Mouse (Mus musculus): Measurements from ENCODE around the gene Purb. TPM values are rescaled to one million over a fixed set of nuclear protein-coding genes. Genes with fewer than 3 reads are reported as not detected.

The Purb gene
- polyA plus RNA-seq, 1 experiment, result 41.0 TPM

DNA sequence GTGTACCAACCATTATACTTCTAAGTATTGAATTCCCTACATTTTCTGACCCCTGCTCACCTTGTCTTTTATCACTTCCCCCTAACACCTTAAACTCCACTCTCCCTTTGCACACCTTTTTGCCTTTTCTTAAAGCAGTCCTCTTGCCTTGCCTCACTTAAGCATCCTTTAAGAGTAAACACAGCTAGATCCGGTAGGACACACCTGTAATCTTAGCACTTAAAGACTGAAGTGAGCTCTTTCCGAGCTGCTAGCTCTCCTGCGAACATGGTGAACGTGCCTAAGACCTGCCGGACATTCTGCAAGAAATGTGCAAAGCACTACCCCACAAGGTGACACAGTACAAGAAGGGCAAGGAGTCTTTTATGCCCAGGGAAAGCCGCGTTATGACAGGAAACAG lies 29.8 kb downstream of the Purb start:
- peaks cover 22% of the 10 kb centered on the region for H3K79me3 ChIP-seq (ENCODE audit: low read depth)
- peaks cover 2% of the 10 kb centered on the region for H3K36me3 ChIP-seq (ENCODE audit: control insufficient read depth, insufficient read depth)
- H3K27me3 ChIP-seq (ENCODE audit: control insufficient read depth, insufficient read depth, insufficient read length), result no peaks in the 10 kb centered on the region
- no peak overlapping the region for H3K4me3 ChIP-seq (ENCODE audit: insufficient read depth, poor library complexity, severe bottlenecking)
- H3K79me2 ChIP-seq (ENCODE audit: control insufficient read depth, insufficient read depth), result peaks cover 29% of the 10 kb centered on the region
- TF ChIP-seq MYOG (IDR thresholded peaks at IDR 0.05; ENCODE audit: control insufficient read depth, extremely low read depth, insufficient read length) (no peak), CTCF (IDR thresholded peaks at IDR 0.05; ENCODE audit: control insufficient read depth, insufficient read depth, insufficient read length) (no peak)
- H3ac ChIP-seq (ENCODE audit: control insufficient read depth, insufficient read length, low read depth), result no peak overlapping the region

DNA sequence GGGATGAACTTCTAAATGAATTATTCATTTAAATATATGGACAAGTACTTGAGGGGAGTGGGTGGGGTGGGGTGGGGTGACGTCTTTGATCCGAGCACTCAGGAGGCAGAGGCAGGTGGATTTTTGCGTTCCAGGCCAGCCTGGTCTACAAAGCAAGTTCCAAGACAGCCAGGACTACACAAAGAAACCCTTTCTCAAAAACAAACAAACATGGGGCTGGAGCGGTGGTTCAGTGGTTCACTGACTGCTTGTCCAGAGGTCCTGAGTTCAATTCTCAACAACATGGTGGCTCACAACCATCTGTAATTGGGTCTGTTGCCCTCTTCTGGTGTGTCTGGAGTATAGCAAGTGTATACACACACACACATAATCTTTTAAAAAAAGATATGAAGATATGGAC lies 30.3 kb downstream of the Purb start:
- Histone ChIP-seq H3K36me3 (ENCODE audit: control insufficient read depth, insufficient read depth) (peaks cover 3% of the 10 kb centered on the region), H3K79me2 (ENCODE audit: control insufficient read depth, insufficient read depth) (peaks cover 34% of the 10 kb centered on the region), H3ac (ENCODE audit: control insufficient read depth, insufficient read length, low read depth) (no peak overlapping the region), H3K79me3 (ENCODE audit: low read depth) (peaks cover 26% of the 10 kb centered on the region), H3K4me3 (ENCODE audit: insufficient read depth, poor library complexity, severe bottlenecking) (no peak overlapping the region), H3K27me3 (ENCODE audit: control insufficient read depth, insufficient read depth, insufficient read length) (no peaks in the 10 kb centered on the region)
- no peak for TF ChIP-seq MYOG (IDR thresholded peaks at IDR 0.05; ENCODE audit: control insufficient read depth, extremely low read depth, insufficient read length)
- TF ChIP-seq MAX (IDR thresholded peaks at IDR 0.05), result no peak
- no peak for TF ChIP-seq FOSL1 (IDR thresholded peaks at IDR 0.05; ENCODE audit: insufficient read depth, low read length, poor library complexity, severe bottlenecking)

DNA sequence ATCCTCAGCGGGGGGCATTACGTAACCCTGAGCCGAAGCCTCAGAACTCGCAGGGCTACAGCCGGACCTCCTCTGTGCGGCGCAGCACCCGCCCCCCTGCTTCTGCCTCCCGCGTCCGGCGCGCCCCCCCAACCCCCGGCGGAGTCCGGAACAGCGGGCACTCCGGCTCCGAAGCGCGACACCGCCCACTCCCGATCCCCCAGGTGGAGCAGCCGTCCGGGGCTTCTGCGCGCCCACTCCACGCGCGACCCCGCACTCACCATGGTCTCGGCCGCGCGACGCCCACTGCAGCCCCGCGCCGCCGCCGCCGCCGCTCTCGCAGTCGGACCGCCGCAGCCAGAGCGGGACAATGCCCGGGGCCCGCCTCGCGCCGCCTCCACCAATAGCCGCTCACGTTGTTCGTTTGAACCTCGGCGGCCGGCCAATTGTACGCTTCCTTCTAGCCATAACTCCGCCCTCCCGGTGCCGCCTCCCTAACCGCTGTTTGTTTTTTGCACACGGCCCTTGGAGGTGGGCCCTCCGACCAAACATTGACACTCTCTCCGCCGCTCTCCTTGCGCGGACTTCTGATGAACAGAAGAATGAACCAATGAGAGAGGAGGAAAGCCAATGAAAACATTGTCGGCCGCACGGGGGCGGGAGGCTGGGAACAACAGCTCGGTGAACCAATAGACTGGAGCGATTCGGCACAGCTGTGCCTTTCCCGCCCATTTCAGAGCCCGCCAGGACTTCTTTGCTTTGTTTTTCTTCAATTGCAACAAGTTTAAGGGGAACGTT lies 31.5 kb downstream of the Purb start, which contains the start of gene H2afv:
H2afv (minus strand) TSS at position 367 of the 777 bp plus-strand sequence.
- H3K27me3 ChIP-seq (ENCODE audit: control insufficient read depth, insufficient read depth, insufficient read length), result no peaks in the 10 kb centered on the region
- H3K36me3 ChIP-seq (ENCODE audit: control insufficient read depth, insufficient read depth), result peaks cover 3% of the 10 kb centered on the region
- peak within 1 kb of the TSS; percentile 82 for H3ac ChIP-seq (ENCODE audit: control insufficient read depth, insufficient read length, low read depth)
- peaks cover 26% of the 10 kb centered on the region for H3K79me3 ChIP-seq (ENCODE audit: low read depth)
- TF ChIP-seq FOSL1 (IDR thresholded peaks at IDR 0.05; ENCODE audit: insufficient read depth, low read length, poor library complexity, severe bottlenecking), result no peak
- TF ChIP-seq USF1 (IDR thresholded peaks at IDR 0.05; ENCODE audit: low read depth), result peak; percentile 17
- peak; percentile 84 for TF ChIP-seq CEBPB (IDR thresholded peaks at IDR 0.05; ENCODE audit: low read depth)
- peak; percentile 86 for TF ChIP-seq MAX (IDR thresholded peaks at IDR 0.05)
- peak within 1 kb of the TSS; percentile 40 for H3K4me3 ChIP-seq (ENCODE audit: insufficient read depth, poor library complexity, severe bottlenecking)
- peaks cover 41% of the 10 kb centered on the region for H3K79me2 ChIP-seq (ENCODE audit: control insufficient read depth, insufficient read depth)

DNA sequence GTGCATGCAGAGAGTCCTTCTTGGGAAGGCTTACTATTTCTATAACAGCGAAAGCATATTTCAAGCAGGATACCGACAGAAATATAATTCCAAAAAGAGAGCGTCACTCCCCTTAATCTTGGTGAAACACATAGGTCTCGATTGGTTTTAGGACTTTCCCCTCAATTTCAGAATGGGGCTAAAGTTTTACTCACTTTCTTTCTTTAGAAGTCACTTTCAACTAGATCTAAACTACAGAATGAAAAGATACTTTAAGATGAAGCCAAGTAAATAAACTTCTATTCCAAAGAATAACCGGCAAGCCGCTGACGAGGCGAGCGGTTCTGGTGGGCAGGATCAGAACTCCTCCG lies 32.0 kb downstream of the Purb start:
- Histone ChIP-seq H3K27me3 (ENCODE audit: control insufficient read depth, insufficient read depth, insufficient read length) (no peaks in the 10 kb centered on the region), H3K79me3 (ENCODE audit: low read depth) (peaks cover 26% of the 10 kb centered on the region), H3K79me2 (ENCODE audit: control insufficient read depth, insufficient read depth) (peaks cover 41% of the 10 kb centered on the region), H3K36me3 (ENCODE audit: control insufficient read depth, insufficient read depth) (peaks cover 3% of the 10 kb centered on the region), H3K4me3 (ENCODE audit: insufficient read depth, poor library complexity, severe bottlenecking) (peak overlapping the region; percentile 40), H3ac (ENCODE audit: control insufficient read depth, insufficient read length, low read depth) (peak overlapping the region; percentile 82)
- no peak for TF ChIP-seq CEBPB (IDR thresholded peaks at IDR 0.05; ENCODE audit: low read depth)
- TF ChIP-seq USF1 (IDR thresholded peaks at IDR 0.05; ENCODE audit: low read depth), result no peak
- TF ChIP-seq MAX (IDR thresholded peaks at IDR 0.05), result no peak
- TF ChIP-seq MYOG (IDR thresholded peaks at IDR 0.05; ENCODE audit: control insufficient read depth, extremely low read depth, insufficient read length), result no peak
- TF ChIP-seq MYOD1 (IDR thresholded peaks at IDR 0.05; ENCODE audit: control insufficient read depth, insufficient read length, low read depth), result no peak
- TF ChIP-seq CTCF (IDR thresholded peaks at IDR 0.05; ENCODE audit: control insufficient read depth, insufficient read depth, insufficient read length), result no peak
- no peak for TF ChIP-seq FOSL1 (IDR thresholded peaks at IDR 0.05; ENCODE audit: insufficient read depth, low read length, poor library complexity, severe bottlenecking)

DNA sequence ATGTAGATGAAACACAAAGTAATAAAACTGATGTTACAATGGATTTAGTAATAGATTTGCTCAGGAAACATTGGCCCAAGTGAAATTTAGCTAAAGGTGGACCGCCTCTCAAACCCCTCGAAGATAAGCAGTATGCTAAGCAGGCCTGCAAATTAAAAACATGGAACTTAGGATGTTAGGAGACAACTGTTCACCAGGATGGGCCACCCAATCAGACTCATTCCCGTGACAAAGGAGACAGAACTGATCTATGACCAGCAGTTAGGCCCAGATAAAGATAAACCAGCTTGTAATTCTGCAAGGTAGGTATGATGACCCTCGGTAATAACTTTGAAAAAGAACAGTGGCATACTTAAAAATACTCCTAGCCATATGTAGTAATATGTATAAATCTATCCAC lies 32.6 kb downstream of the Purb start:
- TF ChIP-seq MYOD1 (IDR thresholded peaks at IDR 0.05; ENCODE audit: control insufficient read depth, insufficient read length, low read depth) (no peak), USF1 (IDR thresholded peaks at IDR 0.05; ENCODE audit: low read depth) (no peak), MYOG (IDR thresholded peaks at IDR 0.05; ENCODE audit: control insufficient read depth, extremely low read depth, insufficient read length) (no peak), CTCF (IDR thresholded peaks at IDR 0.05; ENCODE audit: control insufficient read depth, insufficient read depth, insufficient read length) (no peak), FOSL1 (IDR thresholded peaks at IDR 0.05; ENCODE audit: insufficient read depth, low read length, poor library complexity, severe bottlenecking) (no peak), CEBPB (IDR thresholded peaks at IDR 0.05; ENCODE audit: low read depth) (no peak), MAX (IDR thresholded peaks at IDR 0.05) (no peak)
- H3K27me3 ChIP-seq (ENCODE audit: control insufficient read depth, insufficient read depth, insufficient read length), result no peaks in the 10 kb centered on the region
- H3K79me2 ChIP-seq (ENCODE audit: control insufficient read depth, insufficient read depth), result peaks cover 41% of the 10 kb centered on the region
- peak overlapping the region; percentile 40 for H3K4me3 ChIP-seq (ENCODE audit: insufficient read depth, poor library complexity, severe bottlenecking)
- peaks cover 26% of the 10 kb centered on the region for H3K79me3 ChIP-seq (ENCODE audit: low read depth)
- peak overlapping the region; percentile 47 for H3ac ChIP-seq (ENCODE audit: control insufficient read depth, insufficient read length, low read depth)
- H3K36me3 ChIP-seq (ENCODE audit: control insufficient read depth, insufficient read depth), result peaks cover 3% of the 10 kb centered on the region

DNA sequence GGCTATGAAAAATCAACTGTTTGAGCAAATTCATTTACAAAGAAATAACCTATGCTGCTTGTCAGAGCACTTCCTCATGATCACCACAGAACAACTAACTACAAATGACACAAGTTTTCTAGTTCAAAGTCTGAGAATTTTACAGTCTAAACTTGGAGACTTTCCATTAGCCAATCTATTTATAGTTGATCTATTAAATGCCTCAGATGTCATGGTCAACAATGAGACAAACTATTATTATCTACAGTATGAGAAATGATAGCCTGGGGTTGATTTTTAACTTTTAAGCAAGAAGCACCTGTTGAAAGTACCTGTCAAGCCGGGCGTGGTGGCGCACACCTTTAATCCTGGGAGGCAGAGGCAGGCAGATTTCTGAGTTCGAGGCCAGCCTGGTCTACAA lies 33.2 kb downstream of the Purb start:
- TF ChIP-seq CTCF (IDR thresholded peaks at IDR 0.05; ENCODE audit: control insufficient read depth, insufficient read depth, insufficient read length) (no peak), MYOG (IDR thresholded peaks at IDR 0.05; ENCODE audit: control insufficient read depth, extremely low read depth, insufficient read length) (no peak), CEBPB (IDR thresholded peaks at IDR 0.05; ENCODE audit: low read depth) (no peak), USF1 (IDR thresholded peaks at IDR 0.05; ENCODE audit: low read depth) (no peak), FOSL1 (IDR thresholded peaks at IDR 0.05; ENCODE audit: insufficient read depth, low read length, poor library complexity, severe bottlenecking) (no peak), MAX (IDR thresholded peaks at IDR 0.05) (no peak), MYOD1 (IDR thresholded peaks at IDR 0.05; ENCODE audit: control insufficient read depth, insufficient read length, low read depth) (no peak)
- H3K79me3 ChIP-seq (ENCODE audit: low read depth), result peaks cover 26% of the 10 kb centered on the region
- H3K36me3 ChIP-seq (ENCODE audit: control insufficient read depth, insufficient read depth), result peaks cover 7% of the 10 kb centered on the region
- H3K79me2 ChIP-seq (ENCODE audit: control insufficient read depth, insufficient read depth), result peaks cover 41% of the 10 kb centered on the region
- H3K27me3 ChIP-seq (ENCODE audit: control insufficient read depth, insufficient read depth, insufficient read length), result no peaks in the 10 kb centered on the region
- H3K4me3 ChIP-seq (ENCODE audit: insufficient read depth, poor library complexity, severe bottlenecking), result no peak overlapping the region
- H3ac ChIP-seq (ENCODE audit: control insufficient read depth, insufficient read length, low read depth), result no peak overlapping the region
